Mouse (Mus musculus) myocyte (in vitro differentiated cells): ENCODE data around the gene Kif2c. TPM values are rescaled to one million over a fixed set of nuclear protein-coding genes. Genes with fewer than 3 reads are reported as not detected.
A peak's percentile ranks its signal among the peaks of the same experiment; 100 is the strongest.

ENCODE experiments used
- H3K27me3 ChIP-seq: one replicate; pipeline ENCODE4 v1.6.1; 2011; ENCODE audit not compliant: control insufficient read depth, insufficient read depth, insufficient read length
- H3K36me3 ChIP-seq: one replicate; pipeline ENCODE4 v1.6.1; 2011; ENCODE audit not compliant: control insufficient read depth, insufficient read depth
- H3K4me2 ChIP-seq: one replicate; pipeline ENCODE4 v1.6.1; 2011; ENCODE audit warnings: low read depth, control low read depth
- H3K4me3 ChIP-seq: one replicate; pipeline ENCODE4 v1.5.1; 2011; ENCODE audit warnings: mild to moderate bottlenecking, control low read depth, moderate library complexity
- H3K79me2 ChIP-seq: one replicate; pipeline ENCODE4 v1.6.1; 2011; ENCODE audit not compliant: control insufficient read depth, insufficient read depth
- H3ac ChIP-seq: one replicate; pipeline ENCODE4 v1.6.1; 2011; ENCODE audit not compliant: control insufficient read depth, insufficient read length
- CEBPB ChIP-seq: IDR thresholded peaks from 2 replicates; pipeline ENCODE4 v1.6.1; 2011; ENCODE audit warnings: mild to moderate bottlenecking, moderate library complexity; ENCODE audit not compliant: poor library complexity, insufficient read depth, severe bottlenecking
- E2F4 ChIP-seq: IDR thresholded peaks from one replicate; pipeline ENCODE4 v1.6.1; 2011; ENCODE audit warnings: mild to moderate bottlenecking, control low read depth, moderate library complexity; ENCODE audit not compliant: insufficient read depth
- MAX ChIP-seq: IDR thresholded peaks from one replicate; pipeline ENCODE4 v1.6.1; 2011; ENCODE audit warnings: low read depth, mild to moderate bottlenecking, control low read depth
- MYOD1 ChIP-seq, 3 experiments: IDR thresholded peaks; one replicate each; pipeline ENCODE4 v1.6.1; 2011; ENCODE audit warnings: control low read depth in 2 of 3, low read depth in 2 of 3, mild to moderate bottlenecking in 2 of 3, moderate library complexity in 1 of 3; ENCODE audit not compliant: insufficient read length in 2 of 3, control insufficient read depth in 1 of 3
- MYOG ChIP-seq, 3 experiments: IDR thresholded peaks; one replicate each; pipeline ENCODE4 v1.6.1; 2011; ENCODE audit warnings: control low read depth in 2 of 3, low read depth in 2 of 3, mild to moderate bottlenecking in 2 of 3; ENCODE audit not compliant: insufficient read length in 2 of 3, control insufficient read depth in 1 of 3, insufficient read depth in 1 of 3
- POLR2A ChIP-seq: IDR thresholded peaks from one replicate; pipeline ENCODE4 v1.6.1; 2011; ENCODE audit warnings: low read depth, mild to moderate bottlenecking, control low read depth, moderate library complexity; ENCODE audit not compliant: insufficient read length
- POLR2AphosphoS2 ChIP-seq: IDR thresholded peaks from one replicate; pipeline ENCODE4 v1.6.1; 2011; ENCODE audit warnings: low read depth, control low read depth; ENCODE audit not compliant: insufficient read length
- REST ChIP-seq: IDR thresholded peaks from one replicate; pipeline ENCODE4 v1.6.1; 2011; ENCODE audit warnings: mild to moderate bottlenecking, control low read depth, moderate library complexity; ENCODE audit not compliant: insufficient read depth, insufficient read length
- SRF ChIP-seq: IDR thresholded peaks from one replicate; pipeline ENCODE4 v1.6.1; 2011; ENCODE audit warnings: low read depth; ENCODE audit not compliant: control insufficient read depth, insufficient read length
- TCF12 ChIP-seq: IDR thresholded peaks from one replicate; pipeline ENCODE4 v1.6.1; 2011; ENCODE audit warnings: mild to moderate bottlenecking, control low read depth; ENCODE audit not compliant: poor library complexity, insufficient read depth, severe bottlenecking
- TCF3 ChIP-seq: IDR thresholded peaks from one replicate; pipeline ENCODE4 v1.6.1; 2011; ENCODE audit warnings: low read depth, control low read depth; ENCODE audit not compliant: insufficient read length
- USF1 ChIP-seq: IDR thresholded peaks from one replicate; pipeline ENCODE4 v1.6.1; 2011; ENCODE audit warnings: low read depth, mild to moderate bottlenecking, control low read depth, moderate library complexity
- polyA plus RNA-seq: library from polyadenylated mRNA; unstranded; fragments of >200 nt; fragmentation: generic; extraction: Trizol; gene quantifications from one replicate; pipeline ENCODE4 v1.2.1, GENCODE M21; 2012; ENCODE audit warnings: missing spikeins

Gene Kif2c
- polyA plus RNA-seq, 1 experiment: 18.5 TPM

DNA sequence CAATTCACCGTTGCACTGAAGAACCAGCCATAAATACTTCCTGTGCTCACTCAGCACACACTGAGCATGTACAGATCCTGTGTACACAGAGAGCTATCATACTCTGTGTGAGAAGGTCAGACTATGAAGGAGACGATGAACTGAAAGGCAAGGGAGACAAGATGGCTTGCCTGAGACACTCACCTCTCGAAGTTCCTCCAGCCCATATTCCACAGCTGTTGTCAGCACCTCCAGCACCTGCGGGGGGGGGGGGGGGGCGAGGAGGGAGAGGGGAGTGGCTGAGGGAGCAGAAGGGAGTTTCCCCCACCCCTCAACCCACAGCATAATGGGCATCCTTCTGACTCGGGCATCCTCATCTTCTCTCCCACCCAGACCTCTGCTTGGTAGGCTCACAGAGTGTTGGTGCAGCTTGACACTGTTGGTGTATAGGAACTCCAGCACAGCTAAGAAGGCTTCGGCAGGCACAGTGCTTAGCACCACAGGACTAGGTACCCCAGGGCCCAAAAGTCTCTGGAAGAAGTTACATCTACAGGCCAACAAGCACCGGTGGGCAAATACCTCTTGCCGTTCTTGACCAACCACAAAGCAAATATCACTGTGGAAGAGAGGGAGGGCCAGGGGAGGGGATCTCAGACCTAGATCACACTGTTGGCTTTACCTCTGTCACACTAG is 58.8 kb downstream of the Kif2c start:
- H3K27me3 ChIP-seq: no peaks in the 10 kb centered on the region
- no peak for TF ChIP-seq USF1
- no peak for TF ChIP-seq POLR2A
- no peak for TF ChIP-seq POLR2AphosphoS2
- TF ChIP-seq E2F4: no peak
- TF ChIP-seq TCF3: no peak
- no peak for TF ChIP-seq SRF
- no peak for TF ChIP-seq MAX
- no peak for TF ChIP-seq MYOG (IDR thresholded peaks at IDR 0.05; ENCODE audit: control insufficient read depth in 1 of 3, insufficient read depth in 1 of 3, insufficient read length in 2 of 3, low read depth in 2 of 3)
- no peak for TF ChIP-seq REST
- no peak for TF ChIP-seq CEBPB
- no peak for TF ChIP-seq MYOD1 (IDR thresholded peaks at IDR 0.05; ENCODE audit: control insufficient read depth in 1 of 3, insufficient read length in 2 of 3, low read depth in 2 of 3)
- no peak for TF ChIP-seq TCF12
- no peak overlapping the region for H3ac ChIP-seq
- H3K36me3 ChIP-seq: peaks cover 3% of the 10 kb centered on the region
- H3K79me2 ChIP-seq: peaks cover 7% of the 10 kb centered on the region
- H3K4me3 ChIP-seq: peak overlapping the region; percentile 20
- peak overlapping the region; percentile 60 for H3K4me2 ChIP-seq

DNA sequence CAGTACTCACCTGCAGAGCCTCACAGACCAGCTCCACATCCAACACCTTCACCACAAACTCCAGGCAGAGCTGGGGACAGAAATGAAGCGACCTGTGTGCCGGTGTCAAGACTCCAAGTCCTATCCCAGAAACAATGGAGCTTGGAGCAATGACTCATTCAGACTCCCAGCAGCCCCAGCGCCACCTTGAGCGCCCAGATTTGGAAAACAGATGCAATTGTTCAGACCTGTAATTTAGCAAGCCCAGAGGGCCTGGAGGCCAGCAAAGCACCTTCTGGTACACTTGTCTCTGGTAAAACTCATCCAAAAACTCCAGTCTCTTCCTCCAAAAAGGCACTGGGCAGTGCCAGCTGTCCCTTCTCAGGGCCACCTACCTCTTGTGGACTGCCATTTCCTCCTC is 60.2 kb downstream of the Kif2c start:
- H3ac ChIP-seq: no peak overlapping the region
- H3K4me3 ChIP-seq: no peak overlapping the region
- no peaks in the 10 kb centered on the region for H3K36me3 ChIP-seq
- no peaks in the 10 kb centered on the region for H3K27me3 ChIP-seq
- H3K4me2 ChIP-seq: peak overlapping the region; percentile 18
- peaks cover 7% of the 10 kb centered on the region for H3K79me2 ChIP-seq
- TF ChIP-seq POLR2AphosphoS2 (no peak), TCF3 (no peak)

DNA sequence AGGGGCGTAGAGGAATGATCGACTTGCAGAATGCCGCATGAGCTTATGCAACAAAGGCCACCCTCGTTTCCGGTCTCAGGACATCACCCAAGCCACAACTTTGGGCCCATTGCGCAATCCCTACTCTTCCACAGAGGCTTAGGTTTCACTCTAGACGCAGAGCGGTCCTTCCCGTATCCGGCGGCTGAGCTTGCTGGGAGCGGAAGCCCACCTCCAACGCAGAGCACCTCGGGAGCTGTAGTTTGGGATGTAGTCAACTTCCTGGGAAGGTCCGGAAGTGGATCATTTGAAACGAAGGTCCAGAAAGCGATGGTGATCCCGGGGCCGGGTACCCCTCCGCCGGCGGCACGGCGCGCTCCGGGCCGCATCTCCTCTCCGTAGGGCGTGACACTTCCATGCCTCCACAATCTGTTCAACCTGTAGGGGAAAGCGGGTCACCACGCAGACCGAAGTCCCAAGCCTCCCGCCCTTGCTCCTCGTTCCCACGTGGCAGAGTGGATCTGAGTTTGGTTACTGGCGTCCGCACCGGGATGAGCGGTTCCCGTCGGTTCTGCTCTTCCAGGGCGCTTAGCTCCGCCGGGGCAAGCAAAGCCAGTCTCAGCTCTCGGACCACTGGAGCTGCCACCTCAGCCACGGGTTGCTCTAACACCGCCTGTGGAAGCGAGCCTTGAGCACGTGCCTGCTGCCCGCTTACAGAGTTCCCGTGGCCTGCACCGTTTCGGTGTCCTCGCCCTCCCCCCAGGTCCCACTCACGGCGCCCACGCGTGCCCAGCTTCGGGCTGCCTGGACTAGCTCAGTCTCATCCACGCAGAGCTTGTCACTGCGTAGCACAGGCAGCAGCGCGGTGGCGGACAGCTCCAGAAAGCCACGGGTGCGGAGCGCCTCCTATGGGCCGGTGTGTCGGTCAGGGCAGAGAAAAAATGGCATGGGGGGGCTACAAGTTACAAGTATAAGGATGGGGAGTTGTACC is 61.7 kb downstream of the Kif2c start:
- TF ChIP-seq POLR2AphosphoS2 (peak; percentile 73), CEBPB (peak; percentile 100), USF1 (no peak), TCF3 (no peak), E2F4 (no peak), MAX (peak; percentile 69), MYOD1 (IDR thresholded peaks at IDR 0.05; ENCODE audit: control insufficient read depth in 1 of 3, insufficient read length in 2 of 3, low read depth in 2 of 3) (peak in 1 of 3 experiments; percentile 19), MYOG (IDR thresholded peaks at IDR 0.05; ENCODE audit: control insufficient read depth in 1 of 3, insufficient read depth in 1 of 3, insufficient read length in 2 of 3, low read depth in 2 of 3) (peak in 1 of 3 experiments; percentile 2), SRF (no peak), REST (no peak), POLR2A (peak; percentile 76), TCF12 (no peak)
- peak overlapping the region; percentile 12 for H3ac ChIP-seq
- H3K36me3 ChIP-seq: no peaks in the 10 kb centered on the region
- H3K79me2 ChIP-seq: peaks cover 7% of the 10 kb centered on the region
- H3K4me3 ChIP-seq: peak overlapping the region; percentile 50
- peak overlapping the region; percentile 95 for H3K4me2 ChIP-seq
- no peaks in the 10 kb centered on the region for H3K27me3 ChIP-seq

- Histone ChIP-seq H3K27me3 (no peaks in the 10 kb centered on the region), H3ac (peak overlapping the region; percentile 12), H3K36me3 (no peaks in the 10 kb centered on the region), H3K79me2 (peaks cover 7% of the 10 kb centered on the region), H3K4me2 (peak overlapping the region; percentile 95), H3K4me3 (peak overlapping the region; percentile 50)
- TF ChIP-seq CEBPB: no peak
- no peak for TF ChIP-seq USF1
- no peak for TF ChIP-seq MYOD1 (IDR thresholded peaks at IDR 0.05; ENCODE audit: control insufficient read depth in 1 of 3, insufficient read length in 2 of 3, low read depth in 2 of 3)
- TF ChIP-seq MAX: no peak
- no peak for TF ChIP-seq REST
- no peak for TF ChIP-seq TCF12
- TF ChIP-seq POLR2AphosphoS2: no peak
- TF ChIP-seq SRF: no peak
Measured at GRCm38 (mm10) chr4:117120052-117120444, 62.4 kb downstream of the Kif2c start.
